In the genomic region with DNA sequence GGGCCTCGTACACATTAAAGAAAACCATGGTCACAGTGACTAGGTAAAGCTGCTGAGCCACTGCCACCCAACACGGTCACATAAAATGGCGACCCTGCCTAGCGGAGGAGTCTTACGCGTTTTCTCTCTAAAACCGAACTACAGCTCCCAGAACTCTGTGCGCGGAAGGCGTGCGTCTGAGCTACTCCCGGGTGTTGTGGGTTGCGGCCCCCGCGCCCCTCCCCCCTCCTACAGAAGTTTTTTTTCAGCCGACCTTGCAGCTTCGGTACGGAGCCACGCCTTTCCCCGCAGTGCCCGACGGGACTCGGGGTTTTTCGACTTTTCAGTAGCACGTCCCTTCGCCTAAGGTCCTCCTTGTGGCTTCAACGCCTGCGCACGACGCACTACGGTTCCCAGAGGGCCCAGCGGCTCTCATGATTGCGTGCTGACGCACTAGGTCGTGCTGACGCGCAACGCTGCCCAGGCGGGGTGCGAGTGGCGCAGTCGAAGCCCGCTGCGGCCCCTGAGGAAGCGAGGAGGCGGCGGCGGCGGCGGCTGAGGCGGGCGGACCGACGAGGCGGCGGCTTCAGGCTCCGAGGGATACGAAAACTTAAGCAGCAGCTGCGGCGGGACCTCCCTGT, we compare ENCODE assay signal across 7 mouse cellular contexts. TPM values are rescaled to one million over a fixed set of nuclear protein-coding genes. Genes with fewer than 3 reads are reported as not detected.
DNase-seq lines count a peak whose midpoint lies in the region; ATAC-seq lines count a peak whose summit lies in the region.

No protein-coding gene starts in this region.

- no peaks in the 10 kb centered on the region for H3K9me3 ChIP-seq in embryonic facial prominence, embryonic 11.5 days (replicated peaks; ENCODE audit: control insufficient read depth, low read length)
- H3K9me3 ChIP-seq in limb, embryonic 10.5 days (replicated peaks), result no peaks in the 10 kb centered on the region
- no peaks in the 10 kb centered on the region for H3K9me3 ChIP-seq in midbrain, embryonic 13.5 days

- peak overlapping the region; percentile 97 for H3K4me3 ChIP-seq in embryonic facial prominence, embryonic 11.5 days (ENCODE audit: low read depth, low read length)
- H3K4me3 ChIP-seq in limb, embryonic 10.5 days, result peak overlapping the region; percentile 94
- H3K4me3 ChIP-seq in midbrain, embryonic 13.5 days (replicated peaks), result peak overlapping the region; percentile 100

- peak overlapping the region; percentile 42 for H3K4me2 ChIP-seq in embryonic facial prominence, embryonic 11.5 days (ENCODE audit: low read depth, low read length)
- H3K4me2 ChIP-seq in midbrain, embryonic 13.5 days (replicated peaks), result peak overlapping the region; percentile 96

- peak overlapping the region; percentile 95 for H3K9ac ChIP-seq in embryonic facial prominence, embryonic 11.5 days (replicated peaks; ENCODE audit: low read length)
- peak overlapping the region; percentile 97 for H3K9ac ChIP-seq in midbrain, embryonic 13.5 days (replicated peaks)

- under 1% methylated on average over 57 of the region's 60 CpGs for WGBS in embryonic facial prominence, embryonic 11.5 days
- WGBS in limb, embryonic 10.5 days, result under 1% methylated on average over 60 of the region's 60 CpGs
- 1% methylated on average over 56 of the region's 60 CpGs for WGBS in midbrain, embryonic 13.5 days

- H3K4me1 ChIP-seq in embryonic facial prominence, embryonic 11.5 days (ENCODE audit: control insufficient read depth, insufficient read depth, low read length), result no peaks in the 10 kb centered on the region
- peaks cover 29% of the 10 kb centered on the region for H3K4me1 ChIP-seq in limb, embryonic 10.5 days
- H3K4me1 ChIP-seq in midbrain, embryonic 13.5 days (replicated peaks), result peaks cover 37% of the 10 kb centered on the region

- no peaks in the 10 kb centered on the region for H3K27me3 ChIP-seq in embryonic facial prominence, embryonic 11.5 days (ENCODE audit: control insufficient read depth, insufficient read depth, low read length)
- H3K27me3 ChIP-seq in limb, embryonic 10.5 days (ENCODE audit: low read depth, poor library complexity, severe bottlenecking), result no peaks in the 10 kb centered on the region
- no peaks in the 10 kb centered on the region for H3K27me3 ChIP-seq in midbrain, embryonic 13.5 days

- H3K36me3 ChIP-seq in embryonic facial prominence, embryonic 11.5 days (replicated peaks; ENCODE audit: control insufficient read depth, insufficient read depth, low read depth, low read length), result no peaks in the 10 kb centered on the region
- peaks cover 20% of the 10 kb centered on the region for H3K36me3 ChIP-seq in limb, embryonic 10.5 days
- peaks cover 16% of the 10 kb centered on the region for H3K36me3 ChIP-seq in midbrain, embryonic 13.5 days

- peak; percentile 98 for DNase-seq in adrenal gland, postnatal 14 days
- DNase-seq in embryonic facial prominence, embryonic 11.5 days (ENCODE audit: low spot score), result peak; percentile 99
- DNase-seq in kidney, adult 11 months, result peak; percentile 99
- DNase-seq in limb, embryonic 10.5 days (ENCODE audit: low spot score), result peak; percentile 94
- peak; percentile 88 for DNase-seq in spleen, adult 12 weeks (ENCODE audit: low spot score)

- peak; percentile 99 for ATAC-seq in embryonic facial prominence, embryonic 11.5 days (replicated peaks; ENCODE audit: insufficient number of reproducible peaks, low FRiP score, low TSS enrichment, low read depth)
- peak; percentile 89 for ATAC-seq in granulocyte monocyte progenitor cell, adult 5-6 weeks (replicated peaks; ENCODE audit: poor library complexity, severe bottlenecking)
- ATAC-seq in midbrain, embryonic 13.5 days, result peak; percentile 99

- peak overlapping the region; percentile 81 for H3K27ac ChIP-seq in embryonic facial prominence, embryonic 11.5 days (replicated peaks; ENCODE audit: low read depth, low read length)
- H3K27ac ChIP-seq in limb, embryonic 10.5 days, result peak overlapping the region; percentile 98
- H3K27ac ChIP-seq in midbrain, embryonic 13.5 days, result peak overlapping the region; percentile 99

RNA-seq across cellular contexts. Expression of a gene that starts 12.5 kb away (rescaled TPM):
- total RNA-seq in adrenal gland, postnatal 14 days (2021), result 515 and 599 TPM in 2 replicates
- 346 and 389 TPM in 2 replicates for polyA plus RNA-seq in embryonic facial prominence, embryonic 11.5 days (2014; fragmentation: Nextera tagmentation; extraction: Ambion mirVana)
- 563 and 623 TPM in 2 replicates for total RNA-seq in granulocyte monocyte progenitor cell, adult 5-6 weeks (2014; fragmentation: Nextera tagmentation)
- 126 TPM in 2 replicates for total RNA-seq in granulocyte monocyte progenitor cell, adult 5-6 weeks (2017)
- polyA plus RNA-seq in limb, embryonic 10.5 days (2016; fragmentation: Nextera tagmentation; extraction: Ambion mirVana), result 562 and 563 TPM in 2 replicates
- polyA plus RNA-seq in midbrain, embryonic 13.5 days (2015; fragmentation: Nextera tagmentation; extraction: Ambion mirVana), result 639 and 664 TPM in 2 replicates

RNA-seq across cellular contexts. Expression of a gene that starts 17.0 kb away (rescaled TPM):
- total RNA-seq in adrenal gland, postnatal 14 days (2021), result 6.5 and 9.8 TPM in 2 replicates
- 35.4 and 45.5 TPM in 2 replicates for polyA plus RNA-seq in embryonic facial prominence, embryonic 11.5 days (2014; fragmentation: Nextera tagmentation; extraction: Ambion mirVana)
- total RNA-seq in granulocyte monocyte progenitor cell, adult 5-6 weeks (2014; fragmentation: Nextera tagmentation), result 0.80 and 7.2 TPM in 2 replicates
- total RNA-seq in granulocyte monocyte progenitor cell, adult 5-6 weeks (2017), result 0.30 TPM in 1 of 2 replicates, not detected in the other
- polyA plus RNA-seq in limb, embryonic 10.5 days (2016; fragmentation: Nextera tagmentation; extraction: Ambion mirVana), result 37.5 and 54.1 TPM in 2 replicates
- polyA plus RNA-seq in midbrain, embryonic 13.5 days (2015; fragmentation: Nextera tagmentation; extraction: Ambion mirVana), result 63.9 and 70.5 TPM in 2 replicates

RNA-seq across cellular contexts. Expression of a gene that starts 26.1 kb away (rescaled TPM):
- total RNA-seq in adrenal gland, postnatal 14 days (2021), result 376 and 380 TPM in 2 replicates
- 1,057 and 1,139 TPM in 2 replicates for polyA plus RNA-seq in embryonic facial prominence, embryonic 11.5 days (2014; fragmentation: Nextera tagmentation; extraction: Ambion mirVana)
- total RNA-seq in granulocyte monocyte progenitor cell, adult 5-6 weeks (2014; fragmentation: Nextera tagmentation), result 318 and 455 TPM in 2 replicates
- total RNA-seq in granulocyte monocyte progenitor cell, adult 5-6 weeks (2017), result 124 and 129 TPM in 2 replicates
- polyA plus RNA-seq in limb, embryonic 10.5 days (2016; fragmentation: Nextera tagmentation; extraction: Ambion mirVana), result 1,047 and 1,081 TPM in 2 replicates
- 1,286 and 1,324 TPM in 2 replicates for polyA plus RNA-seq in midbrain, embryonic 13.5 days (2015; fragmentation: Nextera tagmentation; extraction: Ambion mirVana)

RNA-seq across cellular contexts. Expression of a gene that starts 31.5 kb away (rescaled TPM):
- total RNA-seq in adrenal gland, postnatal 14 days (2021), result 44.4 and 46.4 TPM in 2 replicates
- polyA plus RNA-seq in embryonic facial prominence, embryonic 11.5 days (2014; fragmentation: Nextera tagmentation; extraction: Ambion mirVana), result 88.3 and 103 TPM in 2 replicates
- total RNA-seq in granulocyte monocyte progenitor cell, adult 5-6 weeks (2014; fragmentation: Nextera tagmentation), result 10.3 and 17.5 TPM in 2 replicates
- total RNA-seq in granulocyte monocyte progenitor cell, adult 5-6 weeks (2017), result 15.2 and 22.4 TPM in 2 replicates
- polyA plus RNA-seq in limb, embryonic 10.5 days (2016; fragmentation: Nextera tagmentation; extraction: Ambion mirVana), result 177 and 183 TPM in 2 replicates
- 238 and 243 TPM in 2 replicates for polyA plus RNA-seq in midbrain, embryonic 13.5 days (2015; fragmentation: Nextera tagmentation; extraction: Ambion mirVana)

RNA-seq across cellular contexts. Expression of a gene that starts 33.0 kb away (rescaled TPM):
- total RNA-seq in adrenal gland, postnatal 14 days (2021), result not detected in 2 replicates
- 0.29 TPM in 1 of 2 replicates, not detected in the other for polyA plus RNA-seq in embryonic facial prominence, embryonic 11.5 days (2014; fragmentation: Nextera tagmentation; extraction: Ambion mirVana)
- total RNA-seq in granulocyte monocyte progenitor cell, adult 5-6 weeks (2014; fragmentation: Nextera tagmentation), result not detected in 2 replicates
- not detected in 2 replicates for total RNA-seq in granulocyte monocyte progenitor cell, adult 5-6 weeks (2017)
- not detected in 2 replicates for polyA plus RNA-seq in limb, embryonic 10.5 days (2016; fragmentation: Nextera tagmentation; extraction: Ambion mirVana)
- 0.30 and 0.36 TPM in 2 replicates for polyA plus RNA-seq in midbrain, embryonic 13.5 days (2015; fragmentation: Nextera tagmentation; extraction: Ambion mirVana)

Comparison
In these comparisons a context has a peak if more than half of its experiments do, and no peak if none do; other contexts are left out.
1. Peak in every context shown above with its lines: DNase-seq, ATAC-seq, H3K4me3 ChIP-seq and H3K27ac ChIP-seq.